Mouse (Mus musculus) kidney, postnatal 14 days (tissue): ENCODE results near the gene Ggn.
"Not testable (repeated sequence)": the region's sequence is repeated elsewhere in the genome, so short reads cannot be mapped to it uniquely, and the experiment has no call there.

Source experiments
- DNase-seq: peaks from one replicate; pipeline ENCODE4 v3.0.0; 2022; ENCODE audit warnings: mixed read lengths

Ggn gene

DNA sequence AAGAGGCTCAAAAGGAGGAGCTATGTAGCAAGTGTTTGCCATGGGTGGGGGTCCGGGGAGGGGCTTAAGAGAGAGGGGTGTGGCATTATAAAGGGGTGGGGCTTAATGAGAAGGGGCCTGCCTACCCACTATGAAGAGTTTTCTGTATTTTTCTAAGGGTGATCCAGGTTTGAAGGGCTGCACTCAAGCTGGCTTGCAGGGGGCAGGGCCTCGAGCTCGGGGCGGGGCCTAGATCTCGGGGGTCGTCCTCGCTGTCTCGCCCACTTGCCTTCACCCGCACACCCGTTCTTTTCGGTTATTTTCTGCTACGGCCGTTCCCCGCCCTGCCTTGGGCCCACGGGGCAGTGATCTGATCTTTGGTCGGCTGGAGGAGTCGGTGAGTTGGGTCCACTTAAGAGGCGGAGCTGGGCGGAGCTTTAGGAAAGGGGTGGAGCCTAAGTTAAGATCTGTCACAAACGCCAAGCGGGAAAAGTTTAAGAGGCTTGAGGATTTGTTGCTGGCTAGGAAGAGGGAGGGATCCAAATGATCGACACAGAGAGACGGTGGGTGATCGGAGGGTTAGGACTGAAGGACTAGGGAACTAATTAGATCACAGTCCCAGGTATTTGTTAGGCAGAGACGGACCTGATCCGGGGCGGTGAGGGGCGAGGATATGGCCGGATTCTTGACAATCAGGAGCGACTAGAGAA is at the start of gene Ggn, which contains the start of gene Spred3:
Gene Ggn, plus strand, starts transcription at position 145 of the 689 bp plus-strand sequence.
Gene Spred3, minus strand, starts transcription at position 346 of the 689 bp plus-strand sequence.
- peak; percentile 92 for DNase-seq

DNA sequence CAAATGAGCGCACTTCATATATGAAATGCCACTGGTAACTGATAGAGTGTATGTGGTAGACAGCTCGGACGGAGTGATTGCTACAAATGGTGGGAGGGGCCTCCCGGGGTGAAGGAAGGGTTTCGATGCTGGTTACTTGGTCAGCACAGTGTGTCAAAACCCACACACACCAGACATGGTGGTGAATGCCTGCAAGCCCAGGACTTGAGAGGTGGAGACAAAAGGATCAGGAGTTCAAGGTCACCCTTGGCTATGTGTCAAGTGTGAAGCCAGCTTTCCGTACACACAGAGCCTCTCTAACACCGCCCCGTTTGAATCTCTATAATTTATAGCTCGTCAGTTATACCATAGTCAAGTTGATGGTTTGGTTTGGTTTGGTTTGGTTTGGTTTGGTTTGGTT is 47.2 kb upstream of the Ggn start:
- no peak for DNase-seq

DNA sequence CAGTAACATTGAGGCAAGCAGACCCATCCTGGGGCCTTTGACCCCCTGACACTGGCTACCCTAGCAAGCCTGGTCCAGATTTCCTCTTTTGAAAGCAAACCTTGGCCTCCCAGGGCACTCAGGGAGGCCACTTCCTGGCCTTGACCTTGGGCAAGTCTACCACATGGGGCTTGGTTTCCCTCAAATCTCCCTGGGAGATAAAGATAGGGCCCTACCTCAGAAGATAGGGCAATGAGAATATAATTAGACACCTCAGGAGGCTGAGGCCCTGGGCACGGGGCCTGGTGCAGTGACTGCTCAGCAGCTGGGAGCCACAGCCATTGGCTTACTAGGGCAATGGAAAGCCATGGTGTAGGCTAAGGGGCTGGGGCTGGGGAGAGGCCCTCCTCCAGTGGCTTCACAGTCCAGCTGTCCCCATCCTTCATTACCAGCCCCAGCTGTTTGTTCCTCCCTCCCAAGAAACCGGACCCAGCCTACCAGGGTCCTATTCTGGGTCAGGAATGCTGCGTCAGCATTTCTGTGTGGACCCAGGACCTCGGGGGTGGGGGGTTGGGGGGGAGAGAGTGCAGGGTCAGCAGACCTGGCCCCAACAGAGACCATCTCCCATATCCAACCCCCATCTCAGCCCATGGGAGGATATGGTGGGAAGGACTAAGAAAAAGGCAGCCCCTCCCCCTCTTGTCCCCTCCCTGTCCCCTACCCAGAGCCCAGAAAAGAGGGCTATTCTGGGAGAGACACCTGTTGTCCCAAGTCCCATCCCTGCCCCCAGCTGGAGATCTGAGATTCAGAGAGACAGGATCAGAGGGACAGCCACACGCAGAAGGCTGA is 46.3 kb upstream of the Ggn start:
- no peak for DNase-seq

DNA sequence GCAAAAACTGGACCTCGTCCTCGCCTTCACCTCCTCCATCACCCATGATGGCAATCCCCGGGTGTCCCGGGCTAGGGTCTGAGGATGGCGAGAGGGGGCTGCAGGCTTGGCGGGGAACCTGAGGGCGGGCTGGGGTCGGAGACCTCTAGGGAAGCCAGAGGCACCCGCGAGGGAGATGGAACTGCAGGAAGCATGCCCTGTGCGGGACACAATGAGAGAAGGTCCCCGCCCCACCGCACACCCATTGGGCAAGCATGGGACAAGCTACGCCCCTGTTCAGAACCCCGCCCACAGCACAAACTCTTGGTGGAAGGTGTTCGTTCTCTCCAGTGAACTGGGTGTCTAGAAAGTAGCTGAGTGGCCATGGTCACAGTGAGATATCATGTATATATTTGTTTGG is 45.0 kb upstream of the Ggn start, which contains the start of gene Ryr1:
Gene Ryr1, minus strand, starts transcription at position 210 of the 400 bp plus-strand sequence.
- DNase-seq = peak; percentile 59

DNA sequence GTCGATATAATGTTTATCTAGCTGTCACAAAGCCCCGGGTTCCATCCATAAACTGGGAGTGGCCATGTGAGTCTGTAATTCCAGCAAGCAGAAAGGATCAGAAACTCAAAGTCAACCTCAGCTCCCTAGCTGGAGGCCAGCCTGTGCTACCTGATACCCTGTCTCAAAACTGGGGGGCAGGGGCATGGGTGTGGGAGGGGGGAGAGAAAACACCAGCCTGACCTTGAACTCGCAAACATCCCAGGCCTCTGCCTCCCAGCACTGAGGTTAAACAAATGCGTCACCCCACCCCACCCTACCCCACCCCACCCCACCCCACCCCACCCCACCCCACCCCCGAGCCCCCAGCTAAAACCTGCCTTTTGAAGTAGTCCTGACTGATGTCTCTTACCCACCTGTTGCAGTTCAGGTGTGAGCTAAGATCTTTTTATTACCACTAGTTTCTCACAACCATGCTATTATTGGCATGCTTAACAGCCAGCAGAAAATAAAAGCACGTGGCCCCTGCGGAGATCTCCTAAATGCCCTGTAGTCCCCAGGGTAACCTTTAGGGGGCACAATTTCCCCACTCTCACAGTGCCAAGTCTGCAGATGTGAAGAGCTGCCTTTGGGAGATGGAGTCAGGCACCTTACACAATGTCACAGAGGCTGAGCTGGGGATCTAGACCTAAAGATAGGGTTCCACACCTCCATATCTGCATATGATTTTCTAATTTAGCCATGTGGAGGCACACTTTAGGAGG is 43.7 kb upstream of the Ggn start:
- peak; percentile 64 for DNase-seq

DNA sequence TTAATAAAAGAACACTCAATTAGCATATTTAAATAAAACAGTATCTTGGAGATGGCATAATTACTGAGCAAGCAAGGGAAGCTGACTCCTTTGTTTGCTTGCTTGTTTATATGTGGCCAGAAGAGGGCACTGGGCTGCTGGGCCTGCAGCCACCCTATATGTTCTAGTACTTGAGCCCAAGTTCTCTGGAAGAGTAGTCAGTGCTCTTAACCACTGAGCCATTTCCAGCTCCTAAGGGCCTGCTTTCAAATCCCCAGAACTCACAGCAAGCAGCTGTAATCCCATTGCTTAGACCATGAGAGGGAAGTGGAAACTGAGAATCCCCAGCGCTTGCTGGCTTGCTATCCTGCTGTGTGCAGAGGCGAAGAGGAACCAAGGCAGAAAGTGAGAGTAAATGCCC is 41.3 kb upstream of the Ggn start:
- DNase-seq = peak; percentile 22

DNA sequence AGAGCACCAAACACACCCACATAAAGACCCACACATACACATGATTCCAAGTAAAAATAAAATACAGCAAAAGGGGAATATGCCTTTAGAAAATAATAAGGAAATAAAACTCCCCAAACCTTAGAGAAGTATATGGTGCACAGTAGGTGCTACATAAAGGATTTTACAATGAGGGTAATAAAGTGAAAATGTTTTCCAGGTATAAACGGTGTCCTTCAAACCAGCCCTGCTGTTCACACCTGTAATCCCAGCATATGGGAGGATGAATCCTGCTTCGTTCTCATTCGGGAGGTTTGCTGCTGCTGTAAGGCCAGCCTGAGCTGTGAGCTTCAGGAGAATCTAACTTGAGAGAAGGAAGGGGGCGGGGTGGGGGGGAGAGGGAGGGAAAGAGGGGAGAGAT is 35.8 kb upstream of the Ggn start:
- no peak for DNase-seq

DNA sequence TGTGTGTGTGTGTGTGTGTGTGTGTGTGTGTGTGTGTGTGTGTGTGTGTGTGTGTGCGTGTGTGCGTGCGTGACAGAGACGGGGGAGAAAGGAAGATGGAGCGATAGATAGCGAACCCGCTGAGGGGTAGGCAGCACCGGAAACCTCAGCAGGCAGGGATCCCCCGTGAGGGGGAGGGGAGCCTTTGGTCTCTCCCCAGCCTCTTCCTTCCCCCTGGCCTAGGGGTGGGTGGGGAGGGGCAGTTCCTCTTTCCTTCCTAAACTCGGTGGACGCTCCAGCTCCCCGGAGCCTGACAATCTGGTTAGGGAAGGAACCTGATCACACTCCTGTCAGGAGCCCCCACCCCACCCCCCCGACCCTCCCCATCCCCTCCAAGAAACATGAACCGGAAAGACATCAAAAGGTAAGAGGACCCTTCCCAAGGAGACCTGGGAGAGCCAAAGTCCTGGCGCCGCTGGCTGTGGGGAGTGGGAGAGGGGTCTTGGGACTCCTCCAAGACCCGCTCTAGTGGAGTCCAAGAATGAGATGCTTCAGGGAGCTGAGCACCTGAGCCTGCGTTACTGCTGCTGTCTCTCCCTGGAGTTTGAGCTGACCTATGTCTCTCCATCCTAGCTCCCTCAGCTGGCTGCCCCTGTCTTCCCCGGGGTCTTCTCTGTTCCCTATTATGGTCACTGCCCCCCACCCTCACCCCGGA is 35.2 kb upstream of the Ggn start, which contains the start of gene Rasgrp4:
Gene Rasgrp4, plus strand, starts transcription at position 159 of the 694 bp plus-strand sequence.
- peak; percentile 44 for DNase-seq

DNA sequence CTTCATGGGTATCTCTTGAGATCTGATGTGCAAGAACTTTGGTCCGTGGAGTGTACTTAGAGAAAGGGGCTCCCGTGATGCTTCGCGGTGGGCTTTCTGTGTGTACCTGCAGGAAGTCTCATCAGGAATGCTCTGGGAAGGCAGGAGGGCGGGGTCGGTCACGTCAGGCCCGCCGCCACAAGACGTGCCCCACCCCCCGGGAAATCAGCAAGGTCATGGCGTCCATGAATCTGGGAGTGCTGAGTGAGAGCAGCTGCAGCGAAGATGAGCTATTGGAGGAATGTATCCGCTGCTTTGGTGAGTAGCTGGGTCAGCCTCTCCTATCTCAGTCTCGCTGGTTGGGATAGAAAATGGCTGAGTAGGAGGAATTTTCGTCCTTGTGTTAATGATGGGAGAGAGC is 32.6 kb upstream of the Ggn start:
- no peak for DNase-seq

DNA sequence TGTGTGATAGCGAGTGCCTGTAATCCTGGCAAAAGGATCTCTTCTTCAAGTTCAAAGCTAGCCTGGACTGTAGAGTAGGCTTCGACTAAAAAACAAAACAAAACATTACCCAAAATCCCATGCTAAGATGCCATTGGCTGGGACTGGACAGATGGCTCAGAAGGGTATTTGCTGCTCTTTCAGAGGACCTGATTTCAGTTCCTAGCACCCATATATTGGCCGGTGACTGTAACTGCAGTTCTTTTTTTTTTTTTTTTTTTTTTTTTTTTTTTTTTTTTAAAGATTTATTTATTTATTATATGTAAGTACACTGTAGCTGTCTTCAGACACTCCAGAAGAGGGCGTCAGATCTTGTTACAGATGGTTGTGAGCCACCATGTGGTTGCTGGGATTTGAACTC is 30.8 kb upstream of the Ggn start:
- DNase-seq = not testable (repeated sequence)

DNA sequence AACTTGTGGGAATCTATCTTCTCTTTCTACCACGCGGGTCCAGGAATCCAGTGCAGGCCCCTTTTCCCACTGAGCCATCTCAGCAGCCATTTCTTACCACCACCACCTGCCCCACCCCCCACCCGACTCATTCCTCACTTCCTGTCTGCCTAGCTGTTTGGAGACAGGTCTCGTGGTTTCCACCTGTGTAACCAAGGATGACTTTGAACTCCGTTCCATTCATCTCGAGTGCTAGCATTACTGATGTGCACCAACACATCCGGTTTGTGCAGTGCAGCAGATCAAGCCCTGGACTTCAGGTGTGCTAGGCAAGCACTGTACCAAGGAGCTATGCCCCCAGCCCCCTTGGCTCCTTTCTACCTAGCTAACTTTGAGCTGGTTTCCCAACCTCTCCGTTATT is 28.6 kb upstream of the Ggn start:
- no peak for DNase-seq

DNA sequence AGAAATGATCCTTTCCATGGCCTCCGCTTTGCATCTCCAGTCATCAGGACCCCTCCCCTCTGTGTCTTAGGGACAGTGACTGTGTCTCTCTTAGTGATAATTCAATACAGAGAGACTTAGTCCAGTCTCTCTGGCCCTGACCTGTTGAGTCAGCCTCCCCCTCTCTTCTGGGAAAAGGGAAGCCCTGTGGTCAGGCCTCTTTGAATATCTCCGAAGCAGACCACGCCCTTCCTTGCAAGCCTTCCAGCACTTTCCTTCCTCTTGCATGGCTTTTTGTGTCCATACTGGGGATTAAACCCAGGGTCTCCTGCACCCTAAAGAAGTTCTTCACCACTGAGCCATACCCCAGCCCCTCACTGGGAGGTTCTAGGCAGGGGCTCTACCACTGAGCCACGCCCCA is 26.0 kb upstream of the Ggn start:
- DNase-seq = no peak

DNA sequence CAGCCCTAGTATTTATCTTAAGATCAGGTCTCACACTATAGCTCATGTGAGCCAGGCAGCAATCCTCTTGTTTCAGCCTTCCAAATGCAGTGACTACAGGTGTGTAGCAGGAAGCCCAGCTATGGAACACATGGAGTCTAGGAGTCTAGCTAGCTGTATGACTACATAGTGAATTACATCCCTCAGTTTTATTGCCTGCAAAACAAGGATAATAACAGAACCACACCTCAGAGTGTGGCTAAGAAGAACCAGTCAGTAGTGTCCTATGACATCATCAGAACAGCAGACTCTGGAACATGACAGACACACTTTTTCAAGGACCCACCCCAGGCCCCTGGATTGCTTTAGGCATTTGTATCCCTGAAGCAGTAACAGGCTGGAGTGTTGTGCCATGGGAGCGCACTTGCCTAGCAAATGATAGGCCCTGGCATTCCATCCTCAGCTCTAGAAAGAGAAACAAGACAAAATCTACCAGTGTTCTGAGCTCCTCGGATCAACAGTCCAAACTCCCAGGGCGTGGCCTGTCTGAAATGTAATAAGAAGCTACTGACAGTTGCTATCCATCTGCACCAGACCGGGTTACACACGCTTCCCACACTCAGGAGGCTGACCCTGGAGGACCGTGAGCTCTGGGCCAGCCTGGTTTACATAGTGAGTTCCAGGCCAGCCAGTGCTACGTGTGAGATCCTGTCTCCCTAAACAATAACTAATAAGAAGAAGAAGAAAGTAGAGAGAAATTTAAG is 23.2 kb upstream of the Ggn start:
- DNase-seq = no peak

DNA sequence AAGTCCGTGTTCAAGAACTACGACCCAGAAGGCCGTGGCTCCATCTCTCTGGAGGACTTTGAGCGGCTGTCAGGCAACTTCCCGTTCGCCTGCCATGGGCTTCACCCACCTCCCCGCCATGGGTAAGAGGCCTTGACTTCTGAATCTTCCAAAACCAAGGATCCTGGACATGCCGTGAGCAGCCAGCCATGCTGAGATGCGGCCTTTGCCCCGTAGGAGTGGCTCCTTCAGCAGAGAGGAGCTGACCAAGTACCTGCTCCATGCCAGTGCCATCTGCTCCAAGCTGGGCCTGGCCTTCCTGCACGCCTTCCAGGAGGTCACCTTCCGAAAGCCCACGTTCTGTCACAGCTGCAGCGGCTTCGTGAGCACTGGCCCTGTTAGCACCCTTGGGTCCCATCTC is 21.2 kb upstream of the Ggn start:
- DNase-seq = peak; percentile 30

DNA sequence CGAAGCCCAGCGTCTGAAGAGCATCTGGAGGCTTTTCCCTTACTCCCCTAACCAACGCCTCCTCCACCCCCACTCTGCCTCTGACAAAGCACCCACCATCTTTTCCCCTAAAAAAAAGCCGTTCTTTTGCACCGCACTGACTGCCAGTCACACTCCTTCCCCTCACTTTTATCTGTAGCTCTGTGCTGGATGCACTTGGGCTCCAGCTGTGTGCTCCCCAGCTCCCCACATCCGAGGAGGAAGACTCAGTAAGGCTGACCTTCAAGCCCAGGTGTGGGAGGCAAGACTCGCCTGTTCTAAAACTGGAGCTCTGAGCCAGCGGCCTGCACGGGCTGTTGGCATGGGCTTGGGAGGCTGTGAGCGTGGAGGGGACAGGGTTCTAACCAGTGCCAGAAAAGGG is 18.5 kb upstream of the Ggn start:
- no peak for DNase-seq

DNA sequence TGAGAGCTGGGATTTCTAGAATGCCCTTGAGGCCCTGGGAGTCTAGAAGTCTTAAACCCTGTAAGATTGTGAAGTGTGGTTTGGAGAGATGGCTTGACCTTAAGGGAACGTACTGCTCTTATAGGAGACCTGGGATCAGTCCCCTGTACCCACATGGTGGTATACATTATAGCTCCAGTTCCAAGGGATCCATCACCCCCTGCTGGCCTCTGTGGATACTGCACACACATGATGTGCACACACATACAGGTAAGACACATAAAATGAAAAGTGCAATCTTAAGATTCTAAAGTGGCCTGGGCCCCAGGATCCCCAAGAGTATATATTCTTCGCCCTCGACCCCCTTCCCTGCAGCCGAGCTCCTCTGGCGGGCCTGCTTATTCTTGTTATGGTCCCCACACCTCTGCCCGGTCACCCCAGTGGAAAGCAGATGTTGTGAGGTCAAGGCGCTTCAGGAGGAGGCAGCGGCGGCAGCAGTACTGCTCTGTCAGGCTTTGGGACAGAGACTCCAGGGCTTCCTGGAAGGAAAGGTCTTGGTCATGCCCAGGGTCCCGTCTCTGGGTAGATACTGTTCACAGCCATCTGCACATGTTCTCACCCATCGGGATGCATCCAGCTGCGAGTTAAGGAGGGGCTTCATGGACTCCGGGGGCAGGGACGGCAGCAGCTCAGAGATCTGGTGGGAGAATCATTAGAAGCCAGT is 15.8 kb upstream of the Ggn start:
- no peak for DNase-seq

DNA sequence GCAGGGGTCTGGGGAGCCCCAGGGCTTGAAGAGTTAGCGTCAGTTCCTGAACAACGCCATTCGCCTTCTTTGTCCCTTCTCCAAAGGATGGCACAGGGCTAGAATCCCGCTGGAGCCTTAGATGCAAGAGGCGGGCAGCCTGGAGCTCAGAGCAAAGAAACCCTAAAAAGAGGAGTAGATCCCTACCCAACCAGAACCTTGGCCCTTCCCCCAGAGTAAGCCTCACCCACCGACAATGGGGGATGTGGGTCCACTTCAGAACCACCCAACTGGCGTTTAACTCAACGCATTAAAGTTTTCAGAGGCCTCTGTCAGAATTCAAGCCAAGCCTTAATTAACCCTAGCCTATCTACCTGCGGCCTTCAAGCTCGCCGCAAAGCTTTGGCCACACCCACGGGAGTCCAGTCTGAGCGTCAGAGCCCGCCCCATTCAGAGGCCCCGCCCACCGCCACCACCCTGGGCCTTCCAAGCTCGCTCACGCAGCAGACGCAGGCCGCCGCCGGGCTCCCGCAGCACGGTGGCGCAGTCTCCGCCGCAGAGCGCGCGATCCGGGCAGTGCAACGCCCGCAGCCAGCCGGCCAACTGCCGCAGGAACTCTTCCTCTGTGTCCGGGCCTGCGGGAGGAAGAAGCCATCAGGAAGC is 14.7 kb upstream of the Ggn start:
- peak; percentile 94 for DNase-seq

DNA sequence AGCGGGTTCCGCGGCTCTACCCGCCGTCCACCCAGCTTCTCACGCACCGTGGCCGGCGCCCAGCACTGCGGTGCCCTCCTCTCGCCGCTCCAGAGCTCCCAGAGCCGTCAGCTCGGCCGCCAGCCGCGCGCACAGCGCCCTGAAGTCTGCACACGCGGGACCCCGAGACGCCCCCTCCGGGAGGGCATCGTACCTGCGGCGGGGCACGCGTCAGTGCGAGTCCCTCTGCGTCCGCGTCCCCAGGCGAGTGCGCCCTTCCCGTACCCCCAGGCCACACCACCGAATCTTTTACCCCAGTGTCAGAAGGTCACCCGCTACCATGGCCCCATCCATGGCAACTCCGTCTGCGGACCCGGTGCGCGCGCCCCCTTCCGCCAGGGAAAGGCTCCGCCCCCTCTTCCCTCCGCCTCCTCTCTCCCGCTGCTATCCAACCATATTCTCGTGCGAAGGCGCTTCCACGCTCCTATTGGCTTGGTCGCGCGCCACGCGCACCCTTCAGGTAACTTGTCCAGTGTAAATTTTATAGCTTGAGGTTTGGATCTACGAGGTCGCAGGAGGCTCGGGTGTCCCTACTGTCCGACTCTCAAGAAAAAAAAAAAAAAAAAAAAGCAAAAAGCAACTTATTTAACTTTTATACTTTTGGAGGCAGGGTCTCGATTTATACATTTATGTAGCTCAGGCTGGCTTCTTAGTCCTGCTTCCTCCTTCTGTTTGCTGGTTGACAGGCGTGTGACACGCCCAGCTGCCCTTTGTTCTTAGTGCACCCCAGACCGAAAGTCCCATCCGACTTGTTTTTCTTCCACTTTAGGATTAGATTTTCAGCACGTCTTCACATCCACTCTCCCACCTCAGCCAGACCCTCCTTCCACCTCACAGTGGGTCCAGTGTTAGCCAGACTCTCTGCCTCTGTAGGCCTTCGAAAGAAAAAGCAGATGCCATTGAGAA is 13.9 kb upstream of the Ggn start, which contains the start of gene Fam98c:
Gene Fam98c, minus strand, starts transcription at position 397 of the 945 bp plus-strand sequence.
- peak; percentile 92 for DNase-seq

DNA sequence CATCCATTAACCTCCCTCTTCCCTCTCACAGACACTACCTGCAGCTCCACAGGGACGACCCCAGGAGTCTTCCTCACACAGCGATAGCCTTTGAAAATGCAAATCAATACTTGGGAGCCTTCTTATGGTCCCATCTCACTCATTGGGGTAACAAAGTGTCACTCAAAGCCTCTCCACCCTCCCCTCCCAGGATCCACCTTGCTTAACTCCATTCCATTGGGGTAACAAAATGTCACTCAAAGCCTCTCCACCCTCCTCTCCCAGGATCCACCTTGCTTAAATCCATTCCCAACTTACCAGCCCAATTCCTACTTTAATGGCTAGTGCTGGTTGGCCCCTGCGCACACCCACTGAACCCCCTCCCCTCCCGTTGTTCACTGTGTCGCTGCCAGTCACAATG is 11.7 kb upstream of the Ggn start:
- no peak for DNase-seq

DNA sequence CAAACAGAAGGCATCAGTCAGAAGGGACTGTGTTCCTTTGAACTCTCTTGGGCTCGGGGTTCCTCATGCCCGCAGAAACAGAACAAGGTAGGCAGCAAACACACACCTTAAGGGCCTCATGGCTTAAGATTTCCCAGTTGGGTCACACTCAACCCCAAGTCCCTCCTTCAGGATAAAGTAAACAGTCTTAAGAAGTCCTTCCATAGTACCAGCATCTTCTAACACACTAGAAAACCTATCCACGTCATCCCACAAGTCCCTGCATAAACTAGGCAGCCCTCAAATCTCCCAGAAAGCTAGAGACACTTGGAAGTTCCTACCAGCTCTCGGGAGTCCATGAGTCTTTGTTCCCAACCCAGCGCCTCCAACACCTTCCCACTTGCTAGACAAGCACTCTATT is 7.7 kb upstream of the Ggn start:
- DNase-seq = no peak
